Mouse (Mus musculus): ENCODE data around the gene Rsph3b. TPM values are rescaled to one million over a fixed set of nuclear protein-coding genes. Genes with fewer than 3 reads are reported as not detected.
A peak's percentile ranks its signal among the peaks of the same experiment; 100 is the strongest.
"Not testable (repeated sequence)": the region's sequence is repeated elsewhere in the genome, so short reads cannot be mapped to it uniquely, and the experiment has no call there.

The Rsph3b gene
- total and polyA plus RNA-seq, 2 experiments = 17.0 to 19.1 TPM

- not testable (repeated sequence) for H3K4me1 ChIP-seq (ENCODE audit: control insufficient read depth, insufficient read depth, low read length); H3K27ac ChIP-seq (replicated peaks; ENCODE audit: insufficient read depth, low read depth, low read length); H3K27me3 ChIP-seq (ENCODE audit: control insufficient read depth, insufficient read depth, low read length); DNase-seq (ENCODE audit: extremely low read depth, low read depth, low spot score); H3K36me3 ChIP-seq (ENCODE audit: control insufficient read depth, insufficient read depth, low read length); H3K79me2 ChIP-seq (ENCODE audit: control insufficient read depth, insufficient read depth, low read length)
- Histone ChIP-seq H3K4me3 (ENCODE audit: insufficient read depth, low read depth, low read length) (peak overlapping the region; percentile 97; the same call in 1 of the 2 replicates), H3K9ac (ENCODE audit: low read depth, low read length) (peak overlapping the region; percentile 86; the same call in 1 of the 2 replicates)
- 0% methylated on average over 1 of the region's 8 CpGs for WGBS
Observed at GRCm38 (mm10) chr17:6947637-6947983, 872 bp downstream of the Rsph3b start.

GRCm38 (mm10) chr17:6942560-6942959 lies 5.9 kb downstream of the Rsph3b start:
- not testable (repeated sequence) for H3K36me3 ChIP-seq (ENCODE audit: control insufficient read depth, insufficient read depth, low read length); H3K27me3 ChIP-seq (ENCODE audit: control insufficient read depth, insufficient read depth, low read length); H3K27ac ChIP-seq (replicated peaks; ENCODE audit: insufficient read depth, low read depth, low read length); H3K4me1 ChIP-seq (ENCODE audit: control insufficient read depth, insufficient read depth, low read length); H3K79me2 ChIP-seq (ENCODE audit: control insufficient read depth, insufficient read depth, low read length); H3K9ac ChIP-seq (ENCODE audit: low read depth, low read length); H3K4me3 ChIP-seq (ENCODE audit: insufficient read depth, low read depth, low read length); DNase-seq (ENCODE audit: extremely low read depth, low read depth, low spot score)
- no CpG with 5 or more reads among the region's 4 CpGs for WGBS

- not testable (repeated sequence) for H3K27me3 ChIP-seq (ENCODE audit: control insufficient read depth, insufficient read depth, low read length); H3K9ac ChIP-seq (ENCODE audit: low read depth, low read length); H3K27ac ChIP-seq (replicated peaks; ENCODE audit: insufficient read depth, low read depth, low read length); H3K4me1 ChIP-seq (ENCODE audit: control insufficient read depth, insufficient read depth, low read length); DNase-seq (ENCODE audit: extremely low read depth, low read depth, low spot score); H3K79me2 ChIP-seq (ENCODE audit: control insufficient read depth, insufficient read depth, low read length); H3K4me3 ChIP-seq (ENCODE audit: insufficient read depth, low read depth, low read length); H3K36me3 ChIP-seq (ENCODE audit: control insufficient read depth, insufficient read depth, low read length)
- 98% methylated on average over 7 of the region's 7 CpGs for WGBS
Observed at GRCm38 (mm10) chr17:6931625-6932024, 16.9 kb downstream of the Rsph3b start.

DNA sequence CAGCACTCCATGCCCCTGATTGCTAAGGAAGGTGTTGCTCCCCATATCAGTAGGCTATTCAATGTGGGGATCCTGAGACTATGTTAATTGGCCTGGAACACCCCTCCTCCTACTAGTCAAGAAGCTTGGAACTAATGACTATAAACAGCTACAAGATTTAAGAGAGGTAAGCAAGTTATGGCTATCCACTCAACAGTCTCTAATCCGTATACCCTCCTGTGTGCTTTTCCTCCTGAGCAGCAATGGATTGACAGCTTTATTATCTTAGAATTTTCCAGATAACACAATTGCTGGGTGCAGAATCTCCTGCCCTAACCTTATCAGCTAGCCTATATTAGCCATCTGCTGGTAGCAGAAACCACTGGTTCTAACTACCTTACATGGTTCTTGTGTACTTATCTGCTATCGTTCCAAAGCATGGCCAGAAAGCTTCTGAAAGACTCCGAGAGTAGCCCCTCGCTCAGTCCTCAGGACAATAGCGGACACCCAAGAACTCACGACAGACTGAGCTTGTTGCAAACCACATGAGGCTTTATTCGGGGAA lies 28.1 kb downstream of the Rsph3b start:
- DNase-seq (ENCODE audit: extremely low read depth, low read depth, low spot score); H3K4me1 ChIP-seq (ENCODE audit: control insufficient read depth, insufficient read depth, low read length); H3K36me3 ChIP-seq (ENCODE audit: control insufficient read depth, insufficient read depth, low read length); H3K9ac ChIP-seq (ENCODE audit: low read depth, low read length); H3K4me3 ChIP-seq (ENCODE audit: insufficient read depth, low read depth, low read length); H3K27ac ChIP-seq (replicated peaks; ENCODE audit: insufficient read depth, low read depth, low read length); H3K27me3 ChIP-seq (ENCODE audit: control insufficient read depth, insufficient read depth, low read length); H3K79me2 ChIP-seq (ENCODE audit: control insufficient read depth, insufficient read depth, low read length): not testable (repeated sequence)
- WGBS = 94% methylated on average over 7 of the region's 7 CpGs

DNA sequence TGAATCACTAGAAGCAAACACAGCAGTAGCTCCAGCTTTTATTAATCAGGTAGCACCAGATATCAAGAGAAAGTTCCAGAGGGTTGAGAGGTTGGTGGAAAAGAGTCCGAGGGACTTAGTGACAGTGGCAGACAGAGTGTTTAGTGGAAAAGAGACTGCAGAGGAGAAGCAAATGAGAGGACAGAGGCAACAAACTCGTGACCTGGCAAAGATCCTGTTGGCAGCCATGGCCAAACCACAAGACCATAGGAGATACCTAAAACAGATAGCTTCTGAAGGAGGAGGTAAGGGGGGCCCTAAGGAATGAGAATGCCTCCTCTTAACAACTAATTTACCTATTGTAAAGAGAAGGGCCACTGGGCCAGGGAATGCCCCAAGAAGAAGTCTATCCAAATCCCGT lies 29.1 kb downstream of the Rsph3b start:
- H3K4me1 ChIP-seq (ENCODE audit: control insufficient read depth, insufficient read depth, low read length); H3K9ac ChIP-seq (ENCODE audit: low read depth, low read length); DNase-seq (ENCODE audit: extremely low read depth, low read depth, low spot score); H3K4me3 ChIP-seq (ENCODE audit: insufficient read depth, low read depth, low read length); H3K79me2 ChIP-seq (ENCODE audit: control insufficient read depth, insufficient read depth, low read length); H3K36me3 ChIP-seq (ENCODE audit: control insufficient read depth, insufficient read depth, low read length); H3K27me3 ChIP-seq (ENCODE audit: control insufficient read depth, insufficient read depth, low read length); H3K27ac ChIP-seq (replicated peaks; ENCODE audit: insufficient read depth, low read depth, low read length): not testable (repeated sequence)
- WGBS = 94% methylated on average over 3 of the region's 3 CpGs

GRCm38 (mm10) chr17:6915282-6915681 lies 33.2 kb downstream of the Rsph3b start:
- H3K9ac ChIP-seq (ENCODE audit: low read depth, low read length); DNase-seq (ENCODE audit: extremely low read depth, low read depth, low spot score); H3K4me3 ChIP-seq (ENCODE audit: insufficient read depth, low read depth, low read length); H3K36me3 ChIP-seq (ENCODE audit: control insufficient read depth, insufficient read depth, low read length); H3K79me2 ChIP-seq (ENCODE audit: control insufficient read depth, insufficient read depth, low read length); H3K27ac ChIP-seq (replicated peaks; ENCODE audit: insufficient read depth, low read depth, low read length); H3K27me3 ChIP-seq (ENCODE audit: control insufficient read depth, insufficient read depth, low read length); H3K4me1 ChIP-seq (ENCODE audit: control insufficient read depth, insufficient read depth, low read length): not testable (repeated sequence)
- 97% methylated on average over 3 of the region's 4 CpGs for WGBS

DNA sequence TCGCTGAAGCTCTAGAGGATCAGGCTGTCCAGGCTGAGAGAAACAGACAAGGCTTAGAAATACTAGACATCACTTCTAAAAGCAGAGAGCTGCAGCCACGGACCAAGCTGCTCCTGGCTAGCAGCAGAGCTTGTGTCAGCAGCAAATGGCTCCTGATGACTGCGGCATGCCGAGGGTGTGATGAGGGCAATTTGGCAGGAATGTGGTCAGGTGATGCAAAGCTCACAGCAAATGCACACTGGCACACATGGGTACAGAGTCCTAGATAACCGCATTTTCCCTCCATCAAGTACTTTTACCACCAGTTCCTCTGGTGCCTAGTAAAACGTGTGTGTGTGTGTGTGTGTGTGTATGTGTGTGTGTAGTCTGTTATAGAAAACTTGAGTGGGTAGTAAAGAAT lies 34.4 kb downstream of the Rsph3b start:
- 93% methylated on average over 1 of the region's 6 CpGs for WGBS
- not testable (repeated sequence) for H3K27ac ChIP-seq (replicated peaks; ENCODE audit: insufficient read depth, low read depth, low read length); H3K9ac ChIP-seq (ENCODE audit: low read depth, low read length); DNase-seq (ENCODE audit: extremely low read depth, low read depth, low spot score); H3K36me3 ChIP-seq (ENCODE audit: control insufficient read depth, insufficient read depth, low read length); H3K27me3 ChIP-seq (ENCODE audit: control insufficient read depth, insufficient read depth, low read length); H3K79me2 ChIP-seq (ENCODE audit: control insufficient read depth, insufficient read depth, low read length); H3K4me3 ChIP-seq (ENCODE audit: insufficient read depth, low read depth, low read length); H3K4me1 ChIP-seq (ENCODE audit: control insufficient read depth, insufficient read depth, low read length)

DNA sequence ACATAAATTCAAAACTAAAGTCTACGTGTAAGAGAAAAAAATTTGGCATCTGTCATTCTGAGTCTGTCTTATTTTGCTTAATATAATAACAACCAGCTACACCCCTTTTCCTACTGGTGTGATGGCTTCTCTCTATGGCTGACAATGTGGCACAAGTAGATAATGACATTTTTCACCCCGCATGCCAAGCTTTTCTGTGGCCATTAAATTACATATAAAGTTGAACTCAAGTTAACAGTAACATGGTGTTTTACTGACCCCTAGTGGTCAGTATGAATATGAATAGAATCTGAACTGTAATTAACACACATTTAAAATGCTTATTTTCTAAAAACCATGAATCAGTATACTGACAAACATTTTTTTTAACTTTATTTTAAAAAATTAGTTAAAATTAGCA lies 48.1 kb downstream of the Rsph3b start:
- H3K27ac ChIP-seq (replicated peaks; ENCODE audit: insufficient read depth, low read depth, low read length); DNase-seq (ENCODE audit: extremely low read depth, low read depth, low spot score); H3K9ac ChIP-seq (ENCODE audit: low read depth, low read length); H3K4me1 ChIP-seq (ENCODE audit: control insufficient read depth, insufficient read depth, low read length); H3K36me3 ChIP-seq (ENCODE audit: control insufficient read depth, insufficient read depth, low read length); H3K4me3 ChIP-seq (ENCODE audit: insufficient read depth, low read depth, low read length); H3K27me3 ChIP-seq (ENCODE audit: control insufficient read depth, insufficient read depth, low read length); H3K79me2 ChIP-seq (ENCODE audit: control insufficient read depth, insufficient read depth, low read length): not testable (repeated sequence)
- WGBS = 73% methylated on average over 1 of the region's 2 CpGs

- WGBS = 48% methylated on average over 7 of the region's 7 CpGs
Observed at GRCm38 (mm10) chr17:6897996-6898562, 50.4 kb downstream of the Rsph3b start.

More at GRCm38 (mm10) chr17:6897996-6898562, 50.4 kb downstream of the Rsph3b start:
- H3K27ac ChIP-seq (replicated peaks; ENCODE audit: insufficient read depth, low read depth, low read length); H3K4me3 ChIP-seq (ENCODE audit: insufficient read depth, low read depth, low read length); H3K79me2 ChIP-seq (ENCODE audit: control insufficient read depth, insufficient read depth, low read length); DNase-seq (ENCODE audit: extremely low read depth, low read depth, low spot score); H3K9ac ChIP-seq (ENCODE audit: low read depth, low read length); H3K36me3 ChIP-seq (ENCODE audit: control insufficient read depth, insufficient read depth, low read length); H3K4me1 ChIP-seq (ENCODE audit: control insufficient read depth, insufficient read depth, low read length); H3K27me3 ChIP-seq (ENCODE audit: control insufficient read depth, insufficient read depth, low read length): not testable (repeated sequence)
